Mouse (Mus musculus) CH12.LX (cell line): ENCODE measurements around the gene Slc9a1. TPM values are rescaled to one million over a fixed set of nuclear protein-coding genes. Genes with fewer than 3 reads are reported as not detected.
A peak's percentile ranks its signal among the peaks of the same experiment; 100 is the strongest.

Experiments used
- DNase-seq: peaks from one replicate; pipeline ENCODE4 v3.0.0-alpha.2; 2013; ENCODE audit errors: extremely low read depth
- H3K27ac ChIP-seq: 2 replicates; pipeline ENCODE4 v1.5.1; 2012; ENCODE audit warnings: low read depth, mild to moderate bottlenecking, control low read depth, moderate library complexity; ENCODE audit not compliant: insufficient read depth
- H3K27me3 ChIP-seq: replicated peaks from 2 replicates; pipeline ENCODE3; 2012; ENCODE audit warnings: inconsistent platforms
- H3K36me3 ChIP-seq, 2 experiments: replicated peaks in 1 of 2; 2 replicates each; pipeline versions ENCODE3 to v1.6.1; 2012; ENCODE audit warnings: inconsistent platforms in 1 of 2, low read length in 1 of 2, mild to moderate bottlenecking in 1 of 2, mixed read lengths in 1 of 2, moderate library complexity in 1 of 2; ENCODE audit not compliant: control insufficient read depth in 1 of 2, insufficient read depth in 1 of 2
- H3K4me1 ChIP-seq, 2 experiments: 2 replicates each; pipeline ENCODE4 v1.6.1; 2012; ENCODE audit warnings: inconsistent platforms in 1 of 2, moderate library complexity in 1 of 2; ENCODE audit not compliant: insufficient read depth in 2 of 2, control insufficient read depth in 1 of 2
- H3K4me2 ChIP-seq: 2 replicates; pipeline ENCODE4 v1.6.1; 2012; ENCODE audit warnings: low read depth, mild to moderate bottlenecking, control low read depth; ENCODE audit not compliant: poor library complexity, insufficient read depth, severe bottlenecking
- H3K4me3 ChIP-seq, 3 experiments: fragments of 150-350 bp in 1 of 3; sonication (generic) in 1 of 3; replicated peaks in 1 of 3; 2 replicates each; pipeline versions ENCODE3 to v1.5.1; 2011 to 2012; ENCODE audit warnings: low read depth in 2 of 3, low read length in 2 of 3, mild to moderate bottlenecking in 2 of 3, moderate library complexity in 2 of 3, control low read depth in 1 of 3, improper control_type of control experiment in 1 of 3, inconsistent platforms in 1 of 3, mixed read lengths in 1 of 3; ENCODE audit not compliant: poor library complexity in 1 of 3
- H3K79me2 ChIP-seq: replicated peaks from 2 replicates; pipeline ENCODE4 v1.6.1; 2012; ENCODE audit warnings: mild to moderate bottlenecking, moderate library complexity; ENCODE audit not compliant: control insufficient read depth, poor library complexity, insufficient read depth, severe bottlenecking; ENCODE audit errors: extremely low read depth
- H3K9ac ChIP-seq: 2 replicates; pipeline ENCODE4 v1.6.1; 2012; ENCODE audit warnings: low read depth, mild to moderate bottlenecking, control low read depth, moderate library complexity; ENCODE audit not compliant: insufficient read depth
- H3K9me3 ChIP-seq: replicated peaks from 2 replicates; pipeline ENCODE3; 2012; ENCODE audit warnings: low read length, inconsistent platforms, mixed read lengths
- CHD1 ChIP-seq: IDR thresholded peaks from 2 replicates; pipeline ENCODE4 v1.6.1; 2012; ENCODE audit warnings: low read depth, low read length, improper control_type of control experiment, inconsistent platforms
- E2F4 ChIP-seq: IDR thresholded peaks from 2 replicates; pipeline ENCODE4 v1.6.1; 2011; ENCODE audit warnings: low read depth, low read length, improper control_type of control experiment; ENCODE audit not compliant: insufficient replicate concordance
- ELF1 ChIP-seq: IDR thresholded peaks from 2 replicates; pipeline ENCODE4 v1.6.1; 2014; ENCODE audit warnings: low read depth, mild to moderate bottlenecking, inconsistent platforms, low read length, improper control_type of control experiment
- EP300 ChIP-seq: IDR thresholded peaks from 2 replicates; pipeline ENCODE4 v1.6.1; 2011; ENCODE audit warnings: low read length, improper control_type of control experiment
- GABPA ChIP-seq: IDR thresholded peaks from 2 replicates; pipeline ENCODE4 v1.6.1; 2012; ENCODE audit warnings: low read depth, low read length, improper control_type of control experiment, inconsistent platforms; ENCODE audit not compliant: insufficient replicate concordance
- MAX ChIP-seq: IDR thresholded peaks from 2 replicates; pipeline ENCODE4 v1.6.1; 2011; ENCODE audit warnings: low read length, improper control_type of control experiment
- MAZ ChIP-seq: IDR thresholded peaks from 2 replicates; pipeline ENCODE4 v1.6.1; 2012; ENCODE audit warnings: low read depth, mild to moderate bottlenecking, inconsistent platforms, low read length, improper control_type of control experiment, moderate library complexity
- MEF2A ChIP-seq: IDR thresholded peaks from 2 replicates; pipeline ENCODE4 v1.6.1; 2014; ENCODE audit warnings: low read depth, mild to moderate bottlenecking, inconsistent platforms, low read length, improper control_type of control experiment, borderline replicate concordance
- MXI1 ChIP-seq: IDR thresholded peaks from 2 replicates; pipeline ENCODE4 v1.6.1; 2011; ENCODE audit warnings: mild to moderate bottlenecking, low read depth, low read length, improper control_type of control experiment
- MYC ChIP-seq: IDR thresholded peaks from 2 replicates; pipeline ENCODE4 v1.6.1; 2011; ENCODE audit warnings: low read depth, mild to moderate bottlenecking, improper control_type of control experiment, low read length
- NELFE ChIP-seq: IDR thresholded peaks from 2 replicates; pipeline ENCODE4 v1.6.1; 2011; ENCODE audit warnings: low read depth, low read length, improper control_type of control experiment
- NRF1 ChIP-seq: IDR thresholded peaks from 2 replicates; pipeline ENCODE4 v1.6.1; 2014; ENCODE audit warnings: low read depth, mild to moderate bottlenecking, inconsistent platforms, low read length, improper control_type of control experiment, moderate library complexity
- PAX5 ChIP-seq: IDR thresholded peaks from 2 replicates; pipeline ENCODE4 v1.6.1; 2012; ENCODE audit warnings: low read length, inconsistent platforms, mixed read lengths
- SIN3A ChIP-seq: IDR thresholded peaks from 2 replicates; pipeline ENCODE4 v1.6.1; 2012; ENCODE audit warnings: low read length, improper control_type of control experiment, inconsistent platforms
- TBP ChIP-seq: conservative IDR thresholded peaks from 2 replicates; pipeline ENCODE4 v1.6.1; 2011; ENCODE audit warnings: low read depth, low read length, improper control_type of control experiment
- TCF12 ChIP-seq: IDR thresholded peaks from 2 replicates; pipeline ENCODE4 v1.6.1; 2014; ENCODE audit warnings: low read depth, mild to moderate bottlenecking, inconsistent platforms, low read length, improper control_type of control experiment
- USF2 ChIP-seq: conservative IDR thresholded peaks from 2 replicates; pipeline ENCODE4 v1.6.1; 2011; ENCODE audit warnings: low read depth, low read length, improper control_type of control experiment
- ZC3H11A ChIP-seq: IDR thresholded peaks from 2 replicates; pipeline ENCODE4 v1.6.1; 2012; ENCODE audit warnings: low read depth, mild to moderate bottlenecking, inconsistent platforms, low read length, improper control_type of control experiment
- ZKSCAN1 ChIP-seq: IDR thresholded peaks from 2 replicates; pipeline ENCODE4 v1.6.1; 2012; ENCODE audit warnings: low read depth, inconsistent platforms, low read length, improper control_type of control experiment, borderline replicate concordance
- ZMIZ1 ChIP-seq: IDR thresholded peaks from 2 replicates; pipeline ENCODE4 v1.6.1; 2012; ENCODE audit warnings: low read depth, mild to moderate bottlenecking, inconsistent platforms, low read length, improper control_type of control experiment
- dilution Hi-C: fragments of 300-500 bp; cut with MboI; formaldehyde crosslinking; loops from 2 replicates; pipeline ENCODE4 v1.14.3; 2020; ENCODE audit warnings: low sequenced_read_pairs; ENCODE audit not compliant: extremely low pct_unique_long_range_greater_than_20kb, extremely low pct_ligation_motif_present
- in situ Hi-C: fragments of 300-500 bp; cut with MboI; formaldehyde crosslinking; loops from 3 replicates; pipeline ENCODE4 v1.14.3; 2019; ENCODE audit warnings: low sequenced_read_pairs, low pct_ligation_motif_present, low pct_unique_long_range_greater_than_20kb, mixed read lengths
- polyA plus RNA-seq: library from polyadenylated mRNA; unstranded; fragments of >175 nt; gene quantifications from 2 replicates; pipeline ENCODE4 v1.2.1, GENCODE M21; 2012; ENCODE audit warnings: low read depth; ENCODE audit not compliant: insufficient read length
- total RNA-seq, 2 experiments: library from RNA; depleted of rRNA; stranded (reverse); fragments of 300-350 nt in 1 of 2; fragments of >200 nt in 1 of 2; gene quantifications; 2 replicates each; pipeline ENCODE4 v1.2.3; 2012 to 2014

The Slc9a1 gene
- total and polyA plus RNA-seq, 3 experiments, result 0.66 to 16.7 (median 4.7) TPM

GRCm38 (mm10) chr4:133439460-133440376 is 70.2 kb downstream of the Slc9a1 start:
- peaks cover 14 to 25% of the 10 kb centered on the region in 2 experiments for H3K4me1 ChIP-seq
- no peak overlapping the region for H3K9ac ChIP-seq

GRCm38 (mm10) chr4:133440377-133440795 is 70.9 kb downstream of the Slc9a1 start:
- TF ChIP-seq MYC, result no peak
- TF ChIP-seq EP300, result no peak
- no peak for TF ChIP-seq ELF1
- TF ChIP-seq ZMIZ1, result no peak
- TF ChIP-seq NELFE, result no peak
- TF ChIP-seq MAZ, result no peak
- TF ChIP-seq TCF12, result peak; percentile 45; the same call in 1 of the 2 replicates
- H3K27ac ChIP-seq, result no peak overlapping the region
- dilution Hi-C loops (no loop called here), in situ Hi-C loops (loop anchor here (10.0 kb wide), 1 partner anchor 136 kb away; no protein-coding TSS in a partner anchor)
- H3K27me3 ChIP-seq, result peaks cover 3% of the 10 kb centered on the region
- H3K4me3 ChIP-seq, result no peak overlapping the region
- H3K79me2 ChIP-seq, result no peaks in the 10 kb centered on the region
- no peaks in the 10 kb centered on the region for H3K36me3 ChIP-seq
- DNase-seq, result peak; percentile 19
- H3K9me3 ChIP-seq, result no peaks in the 10 kb centered on the region
- no peak overlapping the region for H3K9ac ChIP-seq
- peaks cover 14 to 27% of the 10 kb centered on the region in 2 experiments for H3K4me1 ChIP-seq
- H3K4me2 ChIP-seq, result peak overlapping the region; percentile 69

More at GRCm38 (mm10) chr4:133439460-133440376, 70.2 kb downstream of the Slc9a1 start:
- DNase-seq, result no peak
- H3K27ac ChIP-seq, result no peak overlapping the region
- peaks cover 3% of the 10 kb centered on the region for H3K27me3 ChIP-seq
- TF ChIP-seq TCF12 (no peak), ZC3H11A (no peak), NRF1 (no peak), ZKSCAN1 (no peak)
- dilution Hi-C loops (no loop called here), in situ Hi-C loops (loop anchor here (10.0 kb wide), 1 partner anchor 135 kb away; no protein-coding TSS in a partner anchor)
- H3K9me3 ChIP-seq, result no peaks in the 10 kb centered on the region
- no peaks in the 10 kb centered on the region for H3K36me3 ChIP-seq
- H3K79me2 ChIP-seq, result no peaks in the 10 kb centered on the region
- peak overlapping the region; percentile 69; the same call in 1 of the 2 replicates for H3K4me2 ChIP-seq
- H3K4me3 ChIP-seq, result no peak overlapping the region

- in situ Hi-C loops, result loop anchor here (10.0 kb wide), 1 partner anchor 137 kb away; no protein-coding TSS in a partner anchor
- H3K27ac ChIP-seq, result no peak overlapping the region
Observed at GRCm38 (mm10) chr4:133442194-133442593, 72.7 kb downstream of the Slc9a1 start.

More at GRCm38 (mm10) chr4:133442194-133442593, 72.7 kb downstream of the Slc9a1 start:
- H3K4me3 ChIP-seq, result no peak overlapping the region
- H3K27me3 ChIP-seq, result peaks cover 3% of the 10 kb centered on the region
- DNase-seq, result no peak
- H3K36me3 ChIP-seq, result no peaks in the 10 kb centered on the region
- no peak for TF ChIP-seq ELF1
- no peak for TF ChIP-seq PAX5
- no peak for TF ChIP-seq E2F4
- no peak for TF ChIP-seq GABPA
- TF ChIP-seq TBP, result no peak
- TF ChIP-seq MXI1, result no peak
- TF ChIP-seq CHD1, result no peak
- TF ChIP-seq MAX, result no peak
- TF ChIP-seq SIN3A, result no peak
- no peak for TF ChIP-seq USF2
- no peak for TF ChIP-seq MEF2A
- no peak for TF ChIP-seq MYC
- TF ChIP-seq TCF12, result no peak
- no peak for TF ChIP-seq ZKSCAN1
- peaks cover 14 to 35% of the 10 kb centered on the region in 2 experiments for H3K4me1 ChIP-seq
- no peaks in the 10 kb centered on the region for H3K9me3 ChIP-seq
- dilution Hi-C loops, result no loop called here
- no peak overlapping the region for H3K9ac ChIP-seq
- no peak overlapping the region for H3K4me2 ChIP-seq
- H3K79me2 ChIP-seq, result no peaks in the 10 kb centered on the region
